Mouse (Mus musculus) kidney, embryonic 16.5 days (tissue): ENCODE measurements at regions not wholly inside any gene's neighbourhood (a gene's known extent, or its start where the extent isn't known, plus 50 kb on each side); places are given as distances from the start of the nearest gene placed in this dataset.

ENCODE experiments used
- ATAC-seq: fragments of 200-750 bp; cut with Nextera tagmentation; 2 replicates; pipeline ENCODE4 v1.8.0; 2017; ENCODE audit warnings: moderate TSS enrichment; ENCODE audit not compliant: low FRiP score, low TSS enrichment
- H3K27ac ChIP-seq: fragments of 300-500 bp; sonication (generic); 2 replicates; pipeline ENCODE4 v1.5.1; 2014; ENCODE audit warnings: low read length
- H3K27me3 ChIP-seq: fragments of 300-500 bp; sonication (generic); 2 replicates; pipeline ENCODE4 v1.6.1; 2014; ENCODE audit warnings: low read length, control low read depth, mixed read lengths; ENCODE audit not compliant: insufficient read depth
- H3K36me3 ChIP-seq: fragments of 300-500 bp; sonication (generic); 2 replicates; pipeline ENCODE4 v1.6.1; 2014; ENCODE audit warnings: low read length, control low read depth, mixed read lengths; ENCODE audit not compliant: insufficient read depth
- H3K4me1 ChIP-seq: fragments of 300-500 bp; sonication (generic); 2 replicates; pipeline ENCODE4 v1.6.1; 2014; ENCODE audit warnings: low read length, control low read depth, mixed read lengths; ENCODE audit not compliant: insufficient read depth
- H3K4me2 ChIP-seq: fragments of 300-500 bp; sonication (generic); replicated peaks from 2 replicates; pipeline ENCODE4 v1.6.1; 2014; ENCODE audit warnings: low read depth, low read length
- H3K4me3 ChIP-seq: fragments of 300-500 bp; sonication (generic); 2 replicates; pipeline ENCODE4 v1.5.1; 2014; ENCODE audit warnings: mild to moderate bottlenecking, low read length
- H3K9ac ChIP-seq: fragments of 300-500 bp; sonication (generic); replicated peaks from 2 replicates; pipeline ENCODE4 v1.6.1; 2014; ENCODE audit warnings: low read length
- H3K9me3 ChIP-seq: fragments of 300-500 bp; sonication (generic); 2 replicates; pipeline ENCODE4 v1.6.1; 2016; ENCODE audit warnings: low read length, control low read depth
- WGBS: fragments of 180-500 bp; shearing (Covaris S2); extraction: QIAGEN DNeasy Blood & Tissue Kit; methylation state at CpG from one replicate; pipeline ENCODE4 v1.1.7; 2014; 5-methylcytosine and 5-hydroxymethylcytosine counted together

- no peak overlapping the region for H3K27ac ChIP-seq
- H3K4me3 ChIP-seq: no peak overlapping the region
- H3K27me3 ChIP-seq: peaks cover 2% of the 10 kb centered on the region; the same call in 1 of the 2 replicates
- H3K9ac ChIP-seq: no peak overlapping the region
- WGBS: 85% methylated on average over 5 of the region's 5 CpGs
- H3K9me3 ChIP-seq: no peaks in the 10 kb centered on the region
- peaks cover 9% of the 10 kb centered on the region for H3K4me1 ChIP-seq
- H3K4me2 ChIP-seq: no peak overlapping the region
- no peaks in the 10 kb centered on the region for H3K36me3 ChIP-seq
- no peak for ATAC-seq
These were observed 93.8 kb upstream of the Rybp start for GRCm38 (mm10) chr6:100381046-100381445.

DNA sequence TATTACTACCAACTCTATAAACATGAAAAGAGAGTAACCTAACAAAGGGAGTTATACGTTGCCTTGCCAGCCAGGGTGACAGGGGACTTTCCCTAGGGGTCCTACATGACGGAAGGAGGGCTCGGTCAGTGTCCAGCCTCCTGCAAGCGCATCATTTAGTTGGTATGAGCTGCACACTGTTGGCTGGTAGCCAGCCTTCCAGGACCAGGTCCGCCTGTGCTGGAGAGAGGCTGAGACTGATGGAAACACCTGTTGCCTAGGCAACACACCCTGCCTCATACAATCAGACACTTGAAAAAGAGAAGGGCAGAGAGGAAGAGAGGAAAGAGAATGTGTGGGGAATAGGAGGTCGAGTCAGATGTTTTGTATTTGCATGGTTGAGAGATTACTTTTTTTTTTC lies 93.3 kb upstream of the Rybp start:
- Histone ChIP-seq H3K36me3 (no peaks in the 10 kb centered on the region), H3K9me3 (no peaks in the 10 kb centered on the region), H3K4me2 (no peak overlapping the region), H3K4me1 (peaks cover 9% of the 10 kb centered on the region), H3K9ac (no peak overlapping the region), H3K27me3 (peaks cover 2% of the 10 kb centered on the region; the same call in 1 of the 2 replicates), H3K4me3 (no peak overlapping the region), H3K27ac (no peak overlapping the region)
- ATAC-seq: no peak
- WGBS: 37% methylated on average over 6 of the region's 6 CpGs

DNA sequence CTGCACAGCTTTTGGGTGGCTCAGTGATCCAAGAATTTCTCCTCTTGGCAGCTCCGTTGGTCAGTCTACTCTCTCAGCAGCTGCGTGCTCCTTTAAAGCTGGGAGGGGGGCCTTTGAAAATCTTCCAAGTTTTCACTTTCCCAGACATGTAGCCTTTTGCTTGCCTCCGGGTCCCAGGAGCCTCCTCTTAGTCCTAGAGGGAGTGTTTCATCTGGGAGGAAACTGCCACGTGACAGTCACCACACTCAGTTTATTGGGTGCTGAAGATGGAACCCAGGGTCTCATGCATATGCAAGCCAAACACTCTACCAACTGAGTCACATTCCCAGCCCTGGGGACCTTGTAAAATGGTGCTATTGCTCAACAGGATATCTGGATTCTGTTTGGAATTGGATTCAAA lies 92.5 kb upstream of the Rybp start:
- WGBS: 41% methylated on average over 4 of the region's 4 CpGs
- peaks cover 9% of the 10 kb centered on the region for H3K4me1 ChIP-seq
- peaks cover 2% of the 10 kb centered on the region; the same call in 1 of the 2 replicates for H3K27me3 ChIP-seq
- H3K9me3 ChIP-seq: peaks cover 1% of the 10 kb centered on the region; the same call in 1 of the 2 replicates
- no peak overlapping the region for H3K9ac ChIP-seq
- no peaks in the 10 kb centered on the region for H3K36me3 ChIP-seq
- H3K4me2 ChIP-seq: no peak overlapping the region
- ATAC-seq: no peak
- no peak overlapping the region for H3K27ac ChIP-seq
- H3K4me3 ChIP-seq: no peak overlapping the region

GRCm38 (mm10) chr6:100378533-100378874 lies 91.2 kb upstream of the Rybp start:
- Histone ChIP-seq H3K27me3 (peaks cover 2% of the 10 kb centered on the region; the same call in 1 of the 2 replicates), H3K4me1 (peaks cover 9% of the 10 kb centered on the region), H3K27ac (no peak overlapping the region), H3K4me2 (no peak overlapping the region), H3K9ac (no peak overlapping the region), H3K9me3 (peaks cover 6% of the 10 kb centered on the region; the same call in 1 of the 2 replicates), H3K4me3 (no peak overlapping the region), H3K36me3 (no peaks in the 10 kb centered on the region)
- ATAC-seq: no peak
- WGBS: 71% methylated on average over 4 of the region's 4 CpGs

GRCm38 (mm10) chr6:100377828-100378532 lies 90.7 kb upstream of the Rybp start:
- H3K27me3 ChIP-seq: peaks cover 2% of the 10 kb centered on the region; the same call in 1 of the 2 replicates
- peaks cover 9% of the 10 kb centered on the region for H3K4me1 ChIP-seq
- ATAC-seq: no peak
- no peak overlapping the region for H3K27ac ChIP-seq
- H3K9me3 ChIP-seq: peaks cover 6% of the 10 kb centered on the region; the same call in 1 of the 2 replicates
- 58% methylated on average over 6 of the region's 6 CpGs for WGBS
- no peak overlapping the region for H3K4me3 ChIP-seq
- H3K4me2 ChIP-seq: no peak overlapping the region
- no peaks in the 10 kb centered on the region for H3K36me3 ChIP-seq
- H3K9ac ChIP-seq: no peak overlapping the region

- Histone ChIP-seq H3K9me3 (peaks cover 6% of the 10 kb centered on the region; the same call in 1 of the 2 replicates), H3K4me3 (no peak overlapping the region), H3K27ac (no peak overlapping the region), H3K9ac (no peak overlapping the region), H3K4me2 (no peak overlapping the region), H3K36me3 (no peaks in the 10 kb centered on the region), H3K27me3 (peaks cover 2% of the 10 kb centered on the region; the same call in 1 of the 2 replicates), H3K4me1 (peaks cover 9% of the 10 kb centered on the region)
- 28% methylated on average over 9 of the region's 9 CpGs for WGBS
- ATAC-seq: no peak
These were observed 89.4 kb upstream of the Rybp start for GRCm38 (mm10) chr6:100376656-100377055.

GRCm38 (mm10) chr6:100370828-100371227 lies 83.5 kb upstream of the Rybp start:
- no peak for ATAC-seq
- no peak overlapping the region for H3K27ac ChIP-seq
- peaks cover 6% of the 10 kb centered on the region; the same call in 1 of the 2 replicates for H3K9me3 ChIP-seq
- WGBS: 84% methylated on average over 1 of the region's 1 CpGs
- no peak overlapping the region for H3K4me3 ChIP-seq
- no peaks in the 10 kb centered on the region for H3K4me1 ChIP-seq
- H3K9ac ChIP-seq: no peak overlapping the region
- H3K36me3 ChIP-seq: no peaks in the 10 kb centered on the region
- no peak overlapping the region for H3K4me2 ChIP-seq
- H3K27me3 ChIP-seq: no peaks in the 10 kb centered on the region

DNA sequence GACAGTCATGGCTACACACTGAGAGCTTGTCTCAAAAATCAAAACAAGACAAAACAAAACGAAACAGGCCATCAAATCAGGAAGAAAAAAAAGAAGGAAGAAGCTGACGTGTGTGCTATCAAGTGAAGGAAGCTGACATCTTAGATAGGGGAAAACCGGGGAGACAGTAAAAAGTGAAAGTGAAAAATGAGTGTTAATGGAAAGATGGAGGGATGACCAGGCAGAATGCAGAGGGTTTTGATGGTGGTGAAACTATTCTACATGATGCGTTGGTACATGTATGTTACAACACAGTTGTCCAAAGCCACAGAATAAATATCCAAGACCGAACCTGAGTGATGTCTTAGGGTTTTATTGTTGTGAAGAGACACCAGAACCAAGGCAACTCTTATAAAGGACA lies 83.1 kb upstream of the Rybp start:
- H3K4me2 ChIP-seq: no peak overlapping the region
- peaks cover 6% of the 10 kb centered on the region; the same call in 1 of the 2 replicates for H3K9me3 ChIP-seq
- H3K4me1 ChIP-seq: no peaks in the 10 kb centered on the region
- 86% methylated on average over 5 of the region's 5 CpGs for whole genome bisulfite sequencing
- H3K27ac ChIP-seq: no peak overlapping the region
- no peaks in the 10 kb centered on the region for H3K36me3 ChIP-seq
- no peak overlapping the region for H3K4me3 ChIP-seq
- H3K9ac ChIP-seq: no peak overlapping the region
- no peak for ATAC-seq
- H3K27me3 ChIP-seq: no peaks in the 10 kb centered on the region

- Histone ChIP-seq H3K27me3 (no peaks in the 10 kb centered on the region), H3K4me1 (no peaks in the 10 kb centered on the region), H3K36me3 (no peaks in the 10 kb centered on the region), H3K9me3 (no peaks in the 10 kb centered on the region), H3K9ac (no peak overlapping the region), H3K4me3 (no peak overlapping the region), H3K27ac (no peak overlapping the region), H3K4me2 (no peak overlapping the region)
- no peak for ATAC-seq
- 60% methylated on average over 8 of the region's 8 CpGs for WGBS
These were observed 78.9 kb upstream of the Rybp start for GRCm38 (mm10) chr6:100366231-100366630.

DNA sequence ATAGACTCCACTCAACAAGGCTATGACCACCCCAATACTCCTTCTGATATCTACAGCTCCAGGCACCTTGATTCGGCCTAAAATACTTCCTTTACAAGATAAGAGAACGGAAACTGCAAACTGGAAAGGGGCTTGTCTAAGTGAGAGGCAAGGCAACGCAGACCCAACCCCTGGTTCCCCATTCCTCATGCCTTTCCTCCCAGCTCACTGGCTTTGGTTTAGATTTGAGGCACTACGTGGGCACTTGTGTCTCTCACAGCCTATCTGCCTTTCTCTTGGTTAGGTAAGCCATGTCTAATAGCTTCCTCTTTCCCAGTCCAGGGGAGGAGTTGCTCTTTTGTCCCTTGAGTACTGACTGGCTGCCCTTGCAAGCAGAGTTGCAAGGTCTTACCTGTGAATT lies 78.5 kb upstream of the Rybp start:
- H3K9me3 ChIP-seq: no peaks in the 10 kb centered on the region
- H3K36me3 ChIP-seq: no peaks in the 10 kb centered on the region
- no peaks in the 10 kb centered on the region for H3K27me3 ChIP-seq
- no peaks in the 10 kb centered on the region for H3K4me1 ChIP-seq
- H3K4me2 ChIP-seq: no peak overlapping the region
- no peak overlapping the region for H3K27ac ChIP-seq
- no peak overlapping the region for H3K4me3 ChIP-seq
- ATAC-seq: no peak
- WGBS: 79% methylated on average over 4 of the region's 4 CpGs
- no peak overlapping the region for H3K9ac ChIP-seq
